In the genomic region with DNA sequence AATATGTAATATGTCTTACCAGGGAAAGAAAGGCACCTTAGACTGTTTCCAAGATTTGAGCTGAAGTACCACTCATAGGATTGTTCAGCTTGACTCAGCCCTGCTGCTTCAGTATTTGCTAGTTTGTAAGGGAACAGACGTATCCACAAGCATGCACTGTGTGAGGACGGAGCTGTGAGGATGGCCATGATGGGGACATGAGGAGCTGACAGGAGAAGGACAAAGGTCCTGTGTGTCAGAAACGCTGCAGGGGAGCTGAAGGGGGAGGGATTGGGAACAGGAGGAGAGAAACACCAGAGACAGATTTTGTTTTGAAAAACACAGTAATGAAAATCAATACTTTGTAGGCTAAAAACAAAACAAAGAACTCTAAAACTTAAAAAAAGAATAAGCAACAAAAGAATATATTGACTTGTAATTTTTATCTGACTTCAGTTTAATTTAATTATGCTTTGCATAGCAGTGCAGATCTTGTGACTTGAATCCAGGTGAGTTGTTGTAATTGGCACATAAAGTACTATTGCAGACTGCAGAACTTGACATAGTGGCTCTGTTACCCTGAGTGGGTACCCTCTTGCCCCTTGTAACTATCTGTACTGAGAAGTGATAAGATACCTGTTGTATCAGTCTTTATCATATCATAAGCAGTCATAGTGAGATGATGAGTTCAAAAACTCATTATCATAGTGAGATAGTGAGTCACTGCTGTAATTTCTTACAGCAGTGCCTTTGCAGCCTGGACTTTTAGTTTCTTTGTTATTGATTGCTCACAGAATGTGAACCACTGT, we compare ENCODE assay signal across 21 mouse cellular contexts. TPM values are rescaled to one million over a fixed set of nuclear protein-coding genes. Genes with fewer than 3 reads are reported as not detected.
DNase-seq lines count a peak whose midpoint lies in the region; ATAC-seq and TF ChIP-seq lines count a peak whose summit lies in the region.
"Had no signal": no experiment of that assay in that cellular context is flagged by ENCODE, and none has a peak within 500 bp of the region (broad histone marks: within the 10 kb centered on the region; RNA-seq: fewer than 3 reads in every experiment).

No protein-coding gene starts in this region.

- peak; percentile 36 for DNase-seq in adrenal gland, adult 8-10 months
- DNase-seq in adrenal gland, postnatal 25 days: no peak
- DNase-seq in liver, adult 2 months (ENCODE audit: extremely low read depth, low read depth, low spot score): peak; percentile 85
- DNase-seq in B cell, adult 2 months: no peak
- DNase-seq: cerebellum, adult 9-11 months; embryo, embryonic 11 days; gastrocnemius, postnatal 14 days; heart, adult 2 months; lung, adult 2 months; lung, postnatal 4 days; right cerebral cortex, adult 18-20 months; thymus, postnatal 4 days had no signal

- H3K27me3 ChIP-seq in liver, adult 2 months (ENCODE audit: control insufficient read depth, insufficient read depth, low read length): no peaks in the 10 kb centered on the region
- H3K27me3 ChIP-seq in liver, embryonic 12.5 days (replicated peaks): no peaks in the 10 kb centered on the region
- H3K27me3 ChIP-seq in intestine, embryonic 15.5 days (replicated peaks): no peaks in the 10 kb centered on the region
- H3K27me3 ChIP-seq in small intestine, adult 2 months (ENCODE audit: control insufficient read depth, insufficient read depth, low read length): no peaks in the 10 kb centered on the region
- H3K27me3 ChIP-seq: forebrain, embryonic 15.5 days; heart, embryonic 15.5 days; limb, embryonic 12.5 days; midbrain, embryonic 12.5 days; neural tube, embryonic 12.5 days had no signal

- no peaks in the 10 kb centered on the region for H3K9me3 ChIP-seq in liver, embryonic 12.5 days (replicated peaks)
- no peaks in the 10 kb centered on the region for H3K9me3 ChIP-seq in intestine, embryonic 15.5 days
- H3K9me3 ChIP-seq: forebrain, embryonic 15.5 days; heart, embryonic 15.5 days; limb, embryonic 12.5 days; midbrain, embryonic 12.5 days; neural tube, embryonic 12.5 days had no signal

- peak overlapping the region; percentile 35; the same call in 1 of the 2 replicates for H3K27ac ChIP-seq in liver, adult 2 months (replicated peaks; ENCODE audit: insufficient read depth, low read depth, low read length)
- H3K27ac ChIP-seq in liver, embryonic 12.5 days: no peak overlapping the region
- no peak overlapping the region for H3K27ac ChIP-seq in intestine, embryonic 15.5 days
- peak overlapping the region; percentile 35; the same call in 1 of the 2 replicates for H3K27ac ChIP-seq in small intestine, adult 2 months (ENCODE audit: insufficient read depth, low read depth, low read length)
- H3K27ac ChIP-seq: forebrain, embryonic 15.5 days; heart, adult 2 months; heart, embryonic 15.5 days; limb, embryonic 12.5 days; midbrain, embryonic 12.5 days; neural tube, embryonic 12.5 days had no signal

- no peak for TF ChIP-seq POLR2A in liver, adult 2 months (IDR thresholded peaks at IDR 0.05; ENCODE audit: extremely low read depth, insufficient read depth, low read length)
- TF ChIP-seq POLR2A in small intestine, adult 2 months (IDR thresholded peaks at IDR 0.05; ENCODE audit: low read depth, low read length): no peak

- peaks cover 34% of the 10 kb centered on the region; the same call in 1 of the 2 replicates for H3K79me2 ChIP-seq in liver, adult 2 months (ENCODE audit: control insufficient read depth, insufficient read depth, low read length)

- H3K4me3 ChIP-seq in liver, adult 2 months (ENCODE audit: insufficient read depth, low read depth, low read length): no peak overlapping the region
- H3K4me3 ChIP-seq in liver, embryonic 12.5 days: no peak overlapping the region
- H3K4me3 ChIP-seq in intestine, embryonic 15.5 days (replicated peaks): no peak overlapping the region
- no peak overlapping the region for H3K4me3 ChIP-seq in small intestine, adult 2 months (ENCODE audit: low read depth, low read length)
- H3K4me3 ChIP-seq: forebrain, embryonic 15.5 days; heart, adult 2 months; heart, embryonic 15.5 days; limb, embryonic 12.5 days; midbrain, embryonic 12.5 days; neural tube, embryonic 12.5 days had no signal

- H3K4me1 ChIP-seq in liver, adult 2 months (ENCODE audit: control insufficient read depth, insufficient read depth, low read length): peaks cover 21% of the 10 kb centered on the region
- H3K4me1 ChIP-seq in liver, embryonic 12.5 days: peaks cover 55% of the 10 kb centered on the region
- H3K4me1 ChIP-seq in intestine, embryonic 15.5 days (replicated peaks): peaks cover 3% of the 10 kb centered on the region; the same call in 1 of the 2 replicates
- peaks cover 7% of the 10 kb centered on the region; the same call in 1 of the 2 replicates for H3K4me1 ChIP-seq in small intestine, adult 2 months (ENCODE audit: control insufficient read depth, insufficient read depth, insufficient read length, low read length)
- H3K4me1 ChIP-seq: neural tube, embryonic 12.5 days had no signal

- H3K4me2 ChIP-seq in liver, embryonic 12.5 days: no peak overlapping the region
- no peak overlapping the region for H3K4me2 ChIP-seq in intestine, embryonic 15.5 days (replicated peaks)
- H3K4me2 ChIP-seq: forebrain, embryonic 15.5 days; heart, embryonic 15.5 days; limb, embryonic 12.5 days; midbrain, embryonic 12.5 days; neural tube, embryonic 12.5 days had no signal

- WGBS in liver, adult 2 months: 20% methylated on average over 3 of the region's 3 CpGs
- WGBS in liver, embryonic 12.5 days (ENCODE audit: insufficient replicate concordance): 62% methylated on average over 3 of the region's 3 CpGs
- WGBS in intestine, embryonic 15.5 days: 55% methylated on average over 3 of the region's 3 CpGs
- WGBS in small intestine, adult 2 months: 45% methylated on average over 3 of the region's 3 CpGs

- 0 out of 2 replicates have a peak overlapping the region, but pooled peaks have one; percentile 10 for H3K9ac ChIP-seq in liver, adult 2 months (ENCODE audit: low read depth, low read length)
- H3K9ac ChIP-seq in liver, embryonic 12.5 days: no peak overlapping the region
- H3K9ac ChIP-seq in intestine, embryonic 15.5 days: no peak overlapping the region
- H3K9ac ChIP-seq: forebrain, embryonic 15.5 days; heart, embryonic 15.5 days; limb, embryonic 12.5 days; midbrain, embryonic 12.5 days; neural tube, embryonic 12.5 days had no signal

- peaks cover 13% of the 10 kb centered on the region for H3K36me3 ChIP-seq in liver, adult 2 months (ENCODE audit: control insufficient read depth, insufficient read depth, low read length)
- H3K36me3 ChIP-seq in liver, embryonic 12.5 days: peaks cover 76% of the 10 kb centered on the region
- H3K36me3 ChIP-seq in intestine, embryonic 15.5 days: no peaks in the 10 kb centered on the region
- H3K36me3 ChIP-seq in small intestine, adult 2 months (ENCODE audit: control insufficient read depth, insufficient read depth, low read length): peaks cover 5% of the 10 kb centered on the region
- H3K36me3 ChIP-seq: forebrain, embryonic 15.5 days; heart, embryonic 15.5 days; limb, embryonic 12.5 days; neural tube, embryonic 12.5 days had no signal

- no peak for TF ChIP-seq CTCF in liver, adult 2 months (IDR thresholded peaks at IDR 0.05; ENCODE audit: low read depth, low read length)
- no peak for TF ChIP-seq CTCF in small intestine, adult 2 months (IDR thresholded peaks at IDR 0.05; ENCODE audit: extremely low read depth, insufficient read length, insufficient replicate concordance, low read depth, low read length)

- no peak for ATAC-seq in liver, embryonic 12.5 days
- ATAC-seq in intestine, embryonic 15.5 days: peak; percentile 61
- no peak for ATAC-seq in CD4-positive, CD25-positive, alpha-beta regulatory T cell, adult 4 months
- ATAC-seq: forebrain, embryonic 15.5 days had no signal

RNA-seq across cellular contexts. Expression of a gene that starts 7.3 kb away (rescaled TPM):
- 100 to 1,000 TPM in 2 of 4 experiments, 10 to 100 TPM in 2; 85.9 to 118 (median 100) TPM for total RNA-seq in adrenal gland, adult 8-10 months (2022)
- 69.9 and 101 TPM in 2 replicates for total RNA-seq in adrenal gland, postnatal 25 days (2021)
- 57.6 and 116 TPM in 2 replicates for total RNA-seq in liver, adult 2 months (2014; rRNA removed)
- 236 and 311 TPM in 2 replicates for polyA plus RNA-seq in liver, adult 2 months (2012; rRNA removed)
- polyA plus RNA-seq in liver, embryonic 12.5 days (2016; fragmentation: Nextera tagmentation; extraction: Ambion mirVana): 596 and 604 TPM in 2 replicates
- 97.7 TPM in 2 replicates for polyA plus RNA-seq in intestine, embryonic 15.5 days (2015; fragmentation: Nextera tagmentation; extraction: Ambion mirVana)
- polyA plus RNA-seq in small intestine, adult 2 months (2012; rRNA removed): 155 and 443 TPM in 2 replicates
- polyA plus RNA-seq in CD4-positive, CD25-positive, alpha-beta regulatory T cell, adult 4 months (2017; shearing (Covaris generic)): 10 to 100 TPM in 1 of 2 experiments, 1 to 10 TPM in 1; 7.8 to 11.4 TPM

RNA-seq across cellular contexts. Expression of a gene that starts 21.5 kb away (rescaled TPM):
- total RNA-seq in adrenal gland, adult 8-10 months (2022): 10 to 100 TPM; 36.0 to 43.2 (median 38.6) TPM
- 41.9 and 43.5 TPM in 2 replicates for total RNA-seq in adrenal gland, postnatal 25 days (2021)
- total RNA-seq in liver, adult 2 months (2014; rRNA removed): 14.5 and 17.7 TPM in 2 replicates
- 3.6 and 4.0 TPM in 2 replicates for polyA plus RNA-seq in liver, adult 2 months (2012; rRNA removed)
- 68.3 and 68.6 TPM in 2 replicates for polyA plus RNA-seq in liver, embryonic 12.5 days (2016; fragmentation: Nextera tagmentation; extraction: Ambion mirVana)
- polyA plus RNA-seq in intestine, embryonic 15.5 days (2015; fragmentation: Nextera tagmentation; extraction: Ambion mirVana): 68.3 and 77.4 TPM in 2 replicates
- polyA plus RNA-seq in small intestine, adult 2 months (2012; rRNA removed): 1.2 and 2.7 TPM in 2 replicates
- polyA plus RNA-seq in CD4-positive, CD25-positive, alpha-beta regulatory T cell, adult 4 months (2017; shearing (Covaris generic)): 100 to 1,000 TPM; 108 to 120 TPM

RNA-seq across cellular contexts. Expression of a gene that starts 41.3 kb away (rescaled TPM):
- total RNA-seq in adrenal gland, adult 8-10 months (2022): 10 to 100 TPM; 64.1 to 91.3 (median 70.4) TPM
- total RNA-seq in adrenal gland, postnatal 25 days (2021): 40.0 and 55.1 TPM in 2 replicates
- 44.4 and 69.3 TPM in 2 replicates for total RNA-seq in liver, adult 2 months (2014; rRNA removed)
- 45.5 and 67.3 TPM in 2 replicates for polyA plus RNA-seq in liver, adult 2 months (2012; rRNA removed)
- polyA plus RNA-seq in liver, embryonic 12.5 days (2016; fragmentation: Nextera tagmentation; extraction: Ambion mirVana): 5.5 and 6.8 TPM in 2 replicates
- 21.5 and 23.4 TPM in 2 replicates for polyA plus RNA-seq in intestine, embryonic 15.5 days (2015; fragmentation: Nextera tagmentation; extraction: Ambion mirVana)
- polyA plus RNA-seq in small intestine, adult 2 months (2012; rRNA removed): 23.8 and 93.8 TPM in 2 replicates
- 1 to 10 TPM in 1 of 2 experiments, not detected in 1; 1.4 TPM for polyA plus RNA-seq in CD4-positive, CD25-positive, alpha-beta regulatory T cell, adult 4 months (2017; shearing (Covaris generic))

Comparison
In these comparisons a context has a peak if more than half of its experiments do, and no peak if none do; other contexts are left out.
1. DNase-seq: peak in adrenal gland, adult 8-10 months (single experiment) and liver, adult 2 months (single experiment); none in adrenal gland, postnatal 25 days (single experiment) and B cell, adult 2 months (0 of 2).
2. H3K27ac ChIP-seq: peak in liver, adult 2 months (single experiment) and small intestine, adult 2 months (single experiment); none in liver, embryonic 12.5 days (single experiment) and intestine, embryonic 15.5 days (single experiment).
3. RNA of a gene that starts 21.5 kb away (polyA plus RNA-seq): 108 to 120 TPM in CD4-positive, CD25-positive, alpha-beta regulatory T cell, adult 4 months, 68.3 to 77.4 TPM in intestine, embryonic 15.5 days and 68.3 to 68.6 TPM in liver, embryonic 12.5 days; 3.6 to 4.0 TPM in liver, adult 2 months and 1.2 to 2.7 TPM in small intestine, adult 2 months; every median in the first group is over 10 times any median in the second.